Mouse (Mus musculus) adipocyte (in vitro differentiated cells): ENCODE measurements around the gene Acta2.

ENCODE experiments used
- DNase-seq: peaks from one replicate; pipeline ENCODE4 v3.0.0-alpha.2; 2016; ENCODE audit warnings: low spot score

Acta2 gene

DNA sequence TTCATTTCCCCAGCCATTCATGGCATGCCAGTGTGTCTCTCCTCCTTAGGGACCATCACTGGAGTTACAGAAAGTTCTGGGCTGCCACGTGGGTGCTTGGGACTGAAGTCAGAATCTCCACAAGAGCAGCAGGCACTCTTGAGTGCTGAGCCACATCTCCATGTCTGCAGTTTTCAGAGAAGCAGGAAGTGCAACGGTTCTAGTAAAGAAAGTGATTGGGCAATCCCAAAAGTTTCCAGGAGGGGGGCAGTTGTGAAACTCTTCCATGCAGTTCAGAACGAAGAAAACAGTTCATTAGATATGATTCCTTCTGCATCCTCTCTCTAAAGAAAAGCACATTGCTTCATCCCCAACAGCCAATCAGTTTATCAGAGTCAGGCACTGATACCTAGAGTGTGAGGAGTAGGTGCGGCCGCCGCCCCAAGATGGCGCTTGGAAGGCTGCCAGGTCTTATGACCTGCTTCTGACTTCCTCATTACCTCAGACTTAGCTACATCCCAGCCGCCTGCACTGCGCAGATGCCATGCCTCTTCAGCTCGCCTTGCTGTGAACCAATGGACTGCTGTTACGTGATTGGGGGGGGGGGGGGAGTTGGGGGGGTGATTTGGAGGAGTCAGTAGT, 14.8 kb upstream of the Acta2 start:
- DNase-seq: peak; percentile 24

DNA sequence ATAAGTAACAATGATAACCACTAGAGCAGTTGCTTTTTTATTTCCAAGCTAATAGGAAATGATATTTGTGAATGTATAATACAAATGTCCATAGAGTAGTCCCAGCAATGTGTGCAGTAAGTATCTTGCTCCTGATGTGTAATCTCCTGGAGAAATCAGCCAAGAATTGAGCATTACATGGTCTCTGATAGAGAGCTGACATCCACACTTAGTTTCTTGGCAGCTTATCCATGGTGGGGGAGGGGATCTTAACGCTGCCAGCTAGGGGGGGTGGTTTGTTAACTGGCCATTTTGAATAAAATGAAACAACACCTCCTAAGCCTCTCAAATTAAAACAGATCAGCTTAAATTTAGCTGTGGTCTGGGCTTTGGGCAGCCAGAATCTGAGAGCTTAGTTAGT, 13.6 kb upstream of the Acta2 start:
- DNase-seq: no peak

DNA sequence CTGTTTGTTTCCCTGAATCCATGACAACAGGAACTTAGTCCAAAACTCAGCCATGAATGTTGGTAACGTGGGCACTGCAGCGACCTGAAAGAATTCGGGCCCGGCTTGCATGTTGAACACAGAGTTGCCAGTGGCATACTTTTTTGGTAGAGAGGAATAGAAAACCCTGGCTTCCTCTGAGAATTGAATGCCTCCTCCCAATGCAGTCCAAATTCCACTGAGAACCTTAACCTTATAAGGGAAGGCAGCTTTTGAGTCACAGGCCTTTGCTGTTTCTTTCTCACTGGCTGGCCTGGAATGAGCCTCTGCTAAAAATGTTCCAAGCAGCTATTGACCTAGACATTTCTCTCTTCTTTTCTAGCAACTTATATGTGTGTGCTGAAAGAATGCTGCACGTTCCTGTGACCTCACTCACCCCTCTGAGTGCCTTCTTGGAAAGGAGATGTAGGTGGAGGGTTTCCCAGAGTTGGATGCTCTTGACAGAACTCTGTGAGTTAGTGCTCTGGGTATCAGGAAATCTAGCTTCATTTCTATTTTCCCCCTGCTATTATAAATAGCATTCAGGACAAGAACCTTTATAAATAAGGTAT, 10.3 kb upstream of the Acta2 start:
- peak; percentile 39 for DNase-seq

DNA sequence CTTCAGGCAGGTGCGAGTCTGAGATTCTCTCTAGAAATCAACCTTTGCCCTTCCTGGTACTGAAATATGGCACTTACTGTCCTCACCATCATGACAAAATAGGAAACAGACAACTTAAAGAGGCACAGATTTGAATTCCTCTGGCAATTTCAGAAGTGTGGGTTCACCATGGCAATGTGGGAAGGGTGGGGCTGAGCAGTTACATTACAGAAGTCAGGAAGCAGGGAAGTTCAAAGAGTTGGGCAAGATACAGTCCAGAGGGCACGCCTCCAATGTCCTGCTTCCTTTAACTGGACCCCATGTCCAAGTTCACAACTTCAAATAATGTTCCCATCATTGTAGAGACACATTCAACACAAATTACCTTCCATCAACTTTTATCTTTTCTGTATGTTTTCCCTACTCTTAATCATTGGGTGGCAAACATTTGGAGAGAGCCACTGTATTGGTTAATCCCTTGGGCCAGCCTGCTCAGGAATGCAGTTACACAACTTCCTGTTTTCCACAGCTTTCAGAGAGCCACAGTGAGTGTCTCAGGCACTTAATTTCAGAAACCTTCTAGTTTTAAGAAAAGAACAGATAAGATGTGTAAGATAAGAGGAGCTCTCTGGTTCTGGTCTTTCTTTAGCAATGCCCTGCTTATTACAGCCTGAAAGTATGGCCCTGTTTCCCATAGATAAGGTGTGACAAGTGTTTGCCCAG, 7.0 kb upstream of the Acta2 start:
- peak; percentile 57 for DNase-seq

DNA sequence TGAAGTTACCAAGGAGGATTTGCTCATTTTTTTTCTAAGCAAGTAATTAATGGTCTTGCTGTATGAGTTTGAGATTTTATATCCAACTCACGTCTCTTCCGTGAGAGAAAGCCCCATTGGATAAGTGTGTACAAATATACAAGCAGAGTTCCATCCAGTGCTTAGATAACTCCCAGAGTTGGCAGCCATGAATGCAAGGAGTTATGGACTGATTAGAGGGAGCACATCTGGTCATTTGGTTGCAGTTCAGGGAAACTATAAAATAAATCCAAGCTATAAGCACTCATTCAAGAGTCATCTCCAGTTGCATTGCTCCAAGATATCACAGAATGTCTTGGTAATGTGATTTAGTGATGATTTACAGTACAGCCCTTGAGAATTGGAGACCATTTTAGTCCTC, 1.5 kb upstream of the Acta2 start:
- DNase-seq: no peak

DNA sequence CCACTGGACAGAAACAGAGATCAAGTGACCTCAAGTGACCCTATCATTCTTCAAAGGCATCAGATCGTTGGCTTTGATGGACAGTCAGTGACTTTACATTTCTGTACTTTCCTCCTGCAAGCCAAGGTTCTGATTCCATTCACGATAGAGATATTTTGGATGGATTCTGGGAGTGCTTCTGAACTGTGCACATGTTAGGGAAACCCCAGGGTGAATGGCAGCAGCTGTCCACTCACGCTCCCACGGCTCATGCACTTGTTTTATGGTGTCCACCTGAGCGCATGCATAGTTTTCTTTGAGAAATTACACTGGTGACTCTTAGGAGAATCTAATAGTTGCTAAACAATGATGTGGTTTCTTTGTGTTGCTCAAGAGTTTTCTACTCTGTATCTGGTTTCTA, 759 bp upstream of the Acta2 start:
- no peak for DNase-seq

DNA sequence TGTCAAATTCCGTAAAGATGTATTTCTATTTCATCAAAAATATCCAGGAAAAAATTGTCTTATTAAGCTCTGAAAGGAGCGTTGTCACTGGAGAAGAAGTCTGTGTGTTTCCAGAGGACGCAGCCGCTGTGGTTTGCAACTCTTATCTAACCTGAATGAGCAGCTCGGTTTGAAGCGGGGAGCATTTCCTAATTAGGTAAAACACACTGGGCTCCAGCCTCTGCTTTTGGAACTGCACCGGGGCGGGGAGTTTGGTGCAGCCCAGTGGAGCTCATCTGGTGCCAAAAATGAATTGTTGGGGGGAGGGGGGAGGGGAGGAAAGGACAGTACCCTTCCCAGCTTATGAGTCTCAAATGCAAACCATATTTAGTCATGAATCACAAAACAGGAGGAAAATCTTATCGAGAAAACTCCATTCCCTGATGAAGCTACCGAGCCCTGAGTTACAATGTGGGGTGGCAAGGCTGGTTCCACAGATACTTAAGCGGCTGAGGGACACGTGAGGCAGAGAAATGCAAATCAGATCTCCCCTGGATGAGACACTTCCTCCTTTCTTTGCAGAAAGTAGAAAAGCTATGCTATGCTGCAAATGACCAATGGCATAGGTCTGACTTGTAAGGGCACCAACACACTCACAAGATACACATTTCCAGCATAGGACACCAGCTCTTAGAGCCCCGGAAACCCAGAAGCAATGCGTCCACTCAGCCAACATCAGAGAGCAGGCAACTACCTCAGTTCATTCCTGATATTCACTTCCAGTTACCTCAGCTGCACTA, 1.1 kb downstream of the Acta2 start:
- no peak for DNase-seq

DNA sequence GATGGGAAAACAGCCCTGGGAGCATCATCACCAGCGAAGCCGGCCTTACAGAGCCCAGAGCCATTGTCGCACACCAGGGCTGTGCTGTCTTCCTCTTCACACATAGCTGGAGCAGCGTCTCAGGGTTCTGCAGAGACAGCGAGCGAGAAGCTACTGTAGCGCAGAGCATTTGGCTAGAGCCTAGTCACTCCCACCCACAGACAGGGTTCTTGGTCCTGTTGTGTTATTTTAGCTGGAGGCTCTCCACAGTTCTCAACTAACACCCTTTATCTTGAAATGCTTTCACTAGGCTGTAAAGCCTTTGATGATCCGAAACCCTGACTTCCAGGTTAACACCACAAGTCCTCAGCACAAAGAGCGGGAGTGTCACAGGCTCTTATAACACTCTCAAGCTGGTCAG, 2.9 kb downstream of the Acta2 start:
- no peak for DNase-seq

DNA sequence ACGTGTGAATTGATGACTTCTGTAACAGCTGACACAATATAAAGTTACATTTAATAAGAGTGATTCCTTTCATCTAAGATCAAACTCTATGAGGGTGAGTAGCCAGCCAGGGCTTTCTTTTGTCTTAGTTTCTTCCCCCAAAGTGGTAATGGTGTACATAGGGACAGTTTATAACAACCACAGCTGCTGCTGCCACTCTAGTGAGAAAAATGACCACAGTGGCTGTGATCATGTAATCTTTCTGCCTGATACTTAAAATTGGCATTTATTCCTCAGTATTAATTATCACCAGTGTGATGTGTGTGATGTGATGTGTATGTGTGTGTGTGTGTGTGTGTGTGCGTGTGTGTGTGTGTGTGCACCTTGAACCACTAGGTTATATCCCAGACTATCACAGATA, 3.5 kb downstream of the Acta2 start:
- no peak for DNase-seq

DNA sequence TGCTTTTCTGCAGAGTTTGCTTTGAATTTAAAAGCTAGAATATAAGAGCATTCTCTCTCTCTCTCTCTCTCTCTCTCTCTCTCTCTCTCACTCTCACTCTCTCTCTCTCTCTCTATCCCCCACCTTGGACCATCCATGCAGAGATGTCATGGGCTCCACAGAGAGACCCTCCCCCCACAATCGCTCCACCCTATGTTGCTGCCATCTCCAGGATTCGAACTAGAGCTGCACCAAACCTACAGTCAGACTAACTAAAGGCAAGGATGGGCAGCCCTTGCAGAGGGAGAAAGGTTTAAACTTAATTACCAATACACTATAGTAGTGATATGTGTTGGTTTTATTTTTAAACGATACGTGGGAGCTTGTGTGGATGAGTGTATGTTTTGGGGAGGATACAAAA, 4.8 kb downstream of the Acta2 start:
- no peak for DNase-seq

DNA sequence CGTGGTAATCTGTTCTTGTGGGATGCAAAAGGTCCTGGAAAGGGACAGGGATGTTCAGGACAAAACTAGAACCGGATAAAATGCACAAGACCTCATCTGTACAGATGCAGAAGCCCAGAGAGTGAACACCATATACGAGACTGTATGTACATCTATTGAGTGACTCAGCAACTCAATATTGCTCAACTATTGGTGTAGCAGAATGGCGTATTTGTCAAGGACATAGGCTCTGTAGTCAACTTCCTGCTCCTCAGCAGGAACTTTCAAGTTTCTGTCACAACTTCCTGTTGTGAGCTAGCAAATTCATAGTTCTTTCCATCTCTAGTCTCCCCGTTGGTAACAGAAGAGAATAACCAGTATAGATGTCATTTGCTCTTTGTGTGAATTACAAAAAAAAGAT, 6.8 kb downstream of the Acta2 start:
- DNase-seq: no peak

DNA sequence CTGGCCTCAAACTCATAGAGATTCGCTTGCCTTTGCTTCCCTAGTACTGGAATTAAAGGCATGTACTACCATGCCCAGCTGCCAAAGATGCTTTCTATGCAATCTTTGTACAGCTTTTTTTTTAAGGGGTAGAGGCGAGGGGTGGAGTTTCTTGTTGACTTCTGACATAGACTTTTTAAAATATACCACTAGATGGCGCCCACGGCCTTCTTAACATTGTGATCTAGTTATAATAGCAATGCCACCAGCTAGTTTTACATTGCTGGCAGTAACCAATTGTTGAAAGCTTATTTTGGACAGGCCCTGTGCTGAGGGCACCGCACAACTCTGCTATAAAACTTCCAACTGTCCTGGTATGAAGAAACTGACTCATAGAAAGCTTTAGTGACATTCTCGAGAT, 11.3 kb downstream of the Acta2 start:
- DNase-seq: peak; percentile 87

DNA sequence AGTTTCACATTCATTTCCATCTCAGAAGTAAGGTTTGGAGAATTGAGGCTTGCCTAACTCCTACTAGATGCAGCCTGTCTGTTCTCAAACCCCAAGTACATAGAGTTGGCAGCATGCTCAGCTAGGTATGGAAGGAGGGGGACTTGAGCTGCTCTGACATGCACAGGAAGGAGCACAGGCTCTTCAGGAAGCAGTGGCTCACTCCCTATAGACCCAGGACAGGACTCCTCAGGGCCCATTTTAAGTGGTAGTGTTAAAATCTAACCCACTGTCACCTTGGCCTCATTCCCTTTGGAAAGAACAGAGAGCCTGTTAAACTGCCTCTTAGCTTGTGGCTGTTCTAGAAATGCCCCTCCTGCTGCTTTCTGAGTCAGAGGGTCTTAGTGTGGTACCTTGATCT, 12.5 kb downstream of the Acta2 start:
- DNase-seq: no peak

DNA sequence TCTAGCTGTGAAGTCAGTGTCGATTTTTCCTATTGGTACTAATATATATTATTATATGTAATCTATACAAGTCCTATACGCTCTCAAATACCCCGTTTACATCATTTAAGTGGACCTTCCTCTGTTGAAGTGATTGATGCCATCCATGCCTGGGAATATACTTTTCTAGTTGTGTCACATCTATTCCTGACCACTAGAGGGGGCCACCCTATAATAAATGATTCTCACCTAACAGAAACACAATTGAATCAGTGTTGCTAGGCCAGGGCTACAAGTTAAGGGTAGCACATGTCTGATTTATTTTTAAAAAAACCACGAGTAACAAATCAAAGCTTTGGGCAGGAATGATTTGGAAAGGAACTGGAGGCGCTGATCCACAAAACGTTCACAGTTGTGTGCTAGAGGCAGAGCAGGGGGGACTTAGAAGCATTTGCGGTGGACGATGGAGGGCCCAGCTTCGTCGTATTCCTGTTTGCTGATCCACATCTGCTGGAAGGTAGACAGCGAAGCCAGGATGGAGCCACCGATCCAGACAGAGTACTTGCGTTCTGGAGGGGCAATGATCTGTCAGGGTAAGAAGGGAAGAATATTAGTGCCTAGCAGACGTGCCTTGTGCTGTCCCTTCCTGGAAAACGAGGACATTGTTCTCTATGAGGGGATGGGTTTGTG, 14.0 kb downstream of the Acta2 start:
- peak; percentile 52 for DNase-seq

DNA sequence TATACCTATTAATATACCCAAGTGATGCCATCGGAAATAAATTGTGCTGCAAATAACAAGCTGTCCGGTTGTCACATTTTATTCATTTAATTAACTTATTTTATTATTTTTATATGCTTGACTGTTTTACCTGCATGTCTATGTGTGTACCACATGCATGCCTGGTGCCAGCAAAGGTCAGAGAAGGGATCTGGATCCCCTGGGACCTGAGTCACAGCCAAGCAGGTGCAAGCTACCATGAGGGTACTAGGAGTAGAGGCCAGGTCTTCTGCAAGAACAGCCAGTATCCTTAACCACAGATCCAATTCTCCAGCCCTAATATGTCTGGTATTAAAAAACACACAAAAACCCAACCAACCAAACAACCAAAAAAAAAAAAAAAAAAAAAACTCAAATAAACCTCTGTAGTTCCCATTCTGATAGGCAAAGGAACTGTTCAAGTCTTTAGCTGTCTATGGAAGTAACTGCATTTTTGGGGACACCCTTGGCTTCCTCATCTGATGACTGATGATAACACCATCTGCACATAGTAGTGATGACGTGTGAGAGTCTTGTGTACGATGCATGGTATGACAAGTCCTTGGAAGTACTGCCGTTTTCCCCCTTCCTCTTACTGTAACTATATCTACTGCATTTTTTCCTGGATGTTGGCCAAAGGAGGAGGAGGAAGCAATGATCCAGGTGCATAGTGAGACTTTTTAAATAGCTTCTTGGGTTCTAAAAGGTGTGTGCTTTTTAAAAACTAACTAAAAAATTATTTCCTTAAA, 14.9 kb downstream of the Acta2 start:
- DNase-seq: no peak

DNA sequence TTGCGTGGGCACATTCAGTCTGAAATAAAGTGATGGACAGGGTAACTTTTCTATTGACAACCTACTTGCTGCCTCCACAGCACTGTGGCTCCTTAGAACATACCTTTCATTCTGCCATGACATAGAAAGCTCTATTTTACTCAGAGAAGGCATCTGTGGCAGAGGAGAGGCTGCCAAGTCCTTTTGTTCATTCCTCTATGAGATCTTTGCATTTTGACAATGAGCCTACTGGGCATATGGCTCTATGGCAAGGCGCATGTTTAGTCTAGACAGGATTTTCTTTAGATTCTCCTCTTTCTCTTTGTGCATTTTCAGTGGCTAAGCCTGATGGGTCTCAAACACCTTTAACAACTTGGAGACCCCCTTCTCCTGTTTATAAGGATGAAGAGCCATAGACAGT, 17.6 kb downstream of the Acta2 start:
- DNase-seq: no peak

DNA sequence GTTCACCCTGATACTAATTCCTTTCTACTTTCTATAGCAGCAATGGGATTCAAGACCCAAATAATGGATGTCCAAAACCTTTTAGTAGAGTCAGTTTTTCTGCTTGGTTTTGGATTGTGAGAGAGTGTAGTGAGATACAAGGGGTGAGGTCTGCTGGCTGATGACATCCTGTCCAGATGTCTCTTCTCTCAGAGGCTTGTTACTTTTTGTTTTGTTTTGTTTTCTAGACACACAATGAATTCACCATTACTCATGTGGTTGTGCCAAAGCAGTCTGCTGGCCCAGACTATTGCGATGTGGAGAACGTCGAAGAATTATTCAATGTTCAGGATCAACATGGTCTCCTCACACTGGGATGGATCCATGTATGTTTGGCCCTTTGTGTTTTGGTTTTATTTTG, 19.3 kb downstream of the Acta2 start:
- no peak for DNase-seq

DNA sequence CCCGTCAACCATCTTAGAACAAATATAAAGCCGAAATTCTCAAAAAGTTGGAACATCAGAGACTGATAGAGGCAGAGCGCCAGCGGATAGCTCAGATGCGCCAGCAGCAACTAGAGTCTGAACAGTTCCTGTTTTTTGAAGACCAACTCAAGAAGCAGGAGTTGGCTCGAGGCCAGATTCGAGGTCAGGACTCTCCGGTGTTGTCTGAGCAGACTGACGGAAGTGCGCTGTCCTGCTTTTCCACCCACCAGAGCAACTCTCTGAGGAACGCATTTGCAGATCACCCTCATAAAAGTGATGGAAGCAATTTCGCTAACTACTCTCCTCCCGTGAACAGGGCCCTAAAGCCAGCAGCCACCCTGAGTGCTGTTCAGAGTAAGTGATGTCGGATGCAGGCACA, 21.4 kb downstream of the Acta2 start:
- DNase-seq: no peak

DNA sequence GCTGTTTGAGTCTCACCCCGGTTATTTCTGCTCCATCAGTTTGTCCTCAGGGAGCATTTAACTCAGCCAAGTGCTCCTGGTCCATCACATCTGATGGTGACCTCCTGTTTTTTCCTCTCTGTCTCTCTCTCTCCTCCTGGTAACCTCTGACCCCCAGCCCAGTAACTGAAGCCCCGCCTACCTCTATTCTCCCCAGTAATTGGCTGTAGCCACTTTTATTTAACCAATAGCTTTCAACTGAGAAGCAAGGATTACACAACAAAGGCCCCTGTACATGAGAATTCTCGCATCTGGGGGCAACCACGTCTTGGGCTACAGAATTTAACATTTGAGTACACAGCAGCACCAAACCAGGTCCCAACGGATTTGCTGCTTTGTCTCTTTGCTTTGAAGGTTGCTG, 23.1 kb downstream of the Acta2 start:
- no peak for DNase-seq

DNA sequence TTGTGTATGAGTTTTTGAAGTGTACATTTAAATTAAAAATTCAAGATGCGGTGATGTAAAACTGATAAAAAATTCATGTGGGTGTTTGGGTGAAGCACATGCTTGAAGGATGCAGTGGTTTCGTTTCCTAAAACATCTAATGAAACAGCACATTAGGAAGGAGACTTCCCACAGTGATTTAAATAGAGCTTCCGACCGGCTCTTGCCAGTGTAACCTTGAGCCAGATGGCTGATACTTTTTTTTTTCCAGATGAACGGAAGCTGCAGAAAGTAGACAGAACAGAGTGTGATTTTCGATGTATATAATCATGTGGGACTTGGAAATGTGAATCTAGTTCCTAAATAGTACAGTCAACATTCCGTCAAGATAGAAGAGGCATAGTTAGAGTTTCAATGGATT, 23.8 kb downstream of the Acta2 start:
- DNase-seq: no peak

DNA sequence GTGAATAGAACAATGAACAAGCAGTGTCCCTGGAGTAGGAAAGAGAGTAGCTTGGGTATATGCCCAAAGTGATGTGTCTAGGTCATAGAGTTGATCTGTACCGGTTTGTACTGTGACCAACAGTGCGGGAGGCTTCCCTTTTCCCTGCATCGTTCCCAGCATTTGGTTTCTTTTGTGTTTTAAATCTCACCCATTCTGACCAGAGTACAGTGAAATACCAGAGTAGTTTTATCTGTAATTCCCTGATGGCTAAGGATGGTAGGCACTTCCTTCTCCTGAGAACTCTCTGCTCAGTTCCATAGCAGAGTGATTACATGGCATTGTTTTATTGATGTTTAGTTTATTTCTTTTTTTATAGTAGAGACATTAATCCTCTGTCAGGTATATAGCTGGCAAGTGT, 32.6 kb downstream of the Acta2 start:
- no peak for DNase-seq
